Mouse (Mus musculus) thymus, adult 2 months (tissue): ENCODE results near the gene Vmp1.

ENCODE experiments used
- CTCF ChIP-seq: fragments of 200-500 bp; IDR thresholded peaks from 2 replicates; pipeline ENCODE4 v1.5.1; 2012; ENCODE audit warnings: mild to moderate bottlenecking, control low read depth, low read length, moderate library complexity, borderline replicate concordance; ENCODE audit not compliant: control insufficient read depth, poor library complexity, insufficient read depth; ENCODE audit errors: extremely low read depth
- POLR2A ChIP-seq: fragments of 200-500 bp; IDR thresholded peaks from 2 replicates; pipeline ENCODE4 v1.6.1; 2012; ENCODE audit warnings: mild to moderate bottlenecking, low read length, control low read depth, moderate library complexity; ENCODE audit not compliant: control insufficient read depth, poor library complexity, insufficient read depth; ENCODE audit errors: extremely low read depth

DNA sequence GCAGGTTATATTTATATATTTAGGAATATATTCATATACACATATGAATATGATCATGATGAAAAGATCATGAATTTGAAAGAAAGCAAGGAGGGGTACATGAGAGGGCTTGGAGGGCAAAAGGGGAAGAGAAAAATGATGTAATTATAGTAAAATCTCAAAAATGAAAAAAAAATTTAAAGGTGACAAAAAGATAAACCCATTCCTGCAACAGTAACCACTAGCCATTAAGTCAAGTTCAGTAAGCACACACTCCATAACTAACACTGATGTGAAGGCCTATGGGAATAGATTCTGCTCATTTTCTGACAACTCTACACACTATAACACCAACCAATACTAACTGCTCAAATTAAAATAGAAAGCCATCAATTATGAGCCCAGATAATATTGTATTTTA is 42.0 kb upstream of the Vmp1 start:
- TF ChIP-seq CTCF (no peak), POLR2A (no peak)
